Mouse (Mus musculus) limb, embryonic 12.5 days (tissue): ENCODE results near the gene Myo1h. TPM values are rescaled to one million over a fixed set of nuclear protein-coding genes. Genes with fewer than 3 reads are reported as not detected.

Source experiments
- ATAC-seq: fragments of 200-750 bp; cut with Nextera tagmentation; 2 replicates; pipeline ENCODE4 v1.8.0; 2017; ENCODE audit warnings: low read depth, moderate TSS enrichment; ENCODE audit not compliant: insufficient number of reproducible peaks, insufficient read depth, low FRiP score, low TSS enrichment
- H3K27ac ChIP-seq: fragments of 300-500 bp; sonication (generic); 2 replicates; pipeline ENCODE4 v1.5.1; 2016; ENCODE audit warnings: mild to moderate bottlenecking, moderate library complexity
- H3K27me3 ChIP-seq: fragments of 300-500 bp; sonication (generic); 2 replicates; pipeline ENCODE4 v1.6.1; 2016; ENCODE audit warnings: mild to moderate bottlenecking, moderate library complexity
- H3K36me3 ChIP-seq: fragments of 300-500 bp; sonication (generic); 2 replicates; pipeline ENCODE4 v1.6.1; 2016; ENCODE audit warnings: mild to moderate bottlenecking, moderate library complexity
- H3K4me1 ChIP-seq: fragments of 300-500 bp; sonication (generic); replicated peaks from 2 replicates; pipeline ENCODE4 v1.6.1; 2016
- H3K4me2 ChIP-seq: fragments of 300-500 bp; sonication (generic); 2 replicates; pipeline ENCODE4 v1.6.1; 2016; ENCODE audit warnings: mild to moderate bottlenecking, moderate library complexity
- H3K4me3 ChIP-seq: fragments of 300-500 bp; sonication (generic); replicated peaks from 2 replicates; pipeline ENCODE4 v1.5.1; 2016; ENCODE audit warnings: mild to moderate bottlenecking
- H3K9ac ChIP-seq: fragments of 300-500 bp; sonication (generic); replicated peaks from 2 replicates; pipeline ENCODE4 v1.6.1; 2016; ENCODE audit warnings: mild to moderate bottlenecking, moderate library complexity
- H3K9me3 ChIP-seq: fragments of 300-500 bp; sonication (generic); 2 replicates; pipeline ENCODE4 v1.6.1; 2016; ENCODE audit warnings: mild to moderate bottlenecking, moderate library complexity
- WGBS: fragments of 180-500 bp; shearing (Covaris S2); methylation state at CpG from one replicate; pipeline ENCODE4 v1.1.7; 2016; 5-methylcytosine and 5-hydroxymethylcytosine counted together
- microRNA-seq: library from miRNA; unstranded; fragments of <30 nt; microRNA quantifications from one replicate; pipeline ENCODE4, GENCODE M21; 2017
- polyA plus RNA-seq: library from polyadenylated mRNA; unstranded; fragments of >200 nt; fragmentation: Nextera tagmentation; extraction: Ambion mirVana; gene quantifications from 2 replicates; pipeline ENCODE4 v1.2.1, GENCODE M21; 2016

Myo1h gene
- polyA plus RNA-seq, 1 experiment from 2014 or later: 0.99 TPM

DNA sequence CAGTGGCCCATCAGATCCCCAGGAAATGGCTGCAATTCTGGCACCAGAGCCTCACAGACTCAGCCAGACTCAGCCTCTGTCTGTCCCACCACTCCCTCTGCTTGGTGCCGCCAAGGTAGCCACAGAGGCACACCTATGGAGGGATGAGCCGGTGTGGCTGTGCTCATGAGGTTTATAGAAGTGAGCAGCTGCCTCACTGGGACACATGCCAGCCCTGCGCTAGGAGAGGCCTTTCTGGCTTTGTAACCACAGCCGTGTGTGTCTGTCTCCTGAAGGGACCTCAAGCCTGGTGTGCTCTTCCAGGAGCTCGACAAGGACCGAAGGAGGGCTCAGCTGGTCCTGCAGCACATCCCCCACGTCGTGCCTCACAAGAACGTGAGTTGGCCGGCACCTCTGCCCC is 118.3 kb downstream of the Myo1h start:
- WGBS: 88% methylated on average over 10 of the region's 10 CpGs
- peaks cover 100% of the 10 kb centered on the region for H3K36me3 ChIP-seq
- no peak for ATAC-seq

GRCm38 (mm10) chr5:114407810-114408209 is 118.8 kb downstream of the Myo1h start:
- Histone ChIP-seq H3K4me1 (no peaks in the 10 kb centered on the region), H3K27me3 (no peaks in the 10 kb centered on the region), H3K4me2 (no peak overlapping the region), H3K9me3 (no peaks in the 10 kb centered on the region), H3K36me3 (peaks cover 100% of the 10 kb centered on the region), H3K27ac (no peak overlapping the region), H3K4me3 (no peak overlapping the region), H3K9ac (no peak overlapping the region)
- ATAC-seq: no peak
- WGBS: 93% methylated on average over 9 of the region's 9 CpGs

More for the DNA sequence above, 118.3 kb downstream of the Myo1h start:
- Histone ChIP-seq H3K4me3 (no peak overlapping the region), H3K27ac (no peak overlapping the region), H3K4me2 (no peak overlapping the region), H3K9ac (no peak overlapping the region), H3K27me3 (no peaks in the 10 kb centered on the region), H3K9me3 (no peaks in the 10 kb centered on the region), H3K4me1 (no peaks in the 10 kb centered on the region)

DNA sequence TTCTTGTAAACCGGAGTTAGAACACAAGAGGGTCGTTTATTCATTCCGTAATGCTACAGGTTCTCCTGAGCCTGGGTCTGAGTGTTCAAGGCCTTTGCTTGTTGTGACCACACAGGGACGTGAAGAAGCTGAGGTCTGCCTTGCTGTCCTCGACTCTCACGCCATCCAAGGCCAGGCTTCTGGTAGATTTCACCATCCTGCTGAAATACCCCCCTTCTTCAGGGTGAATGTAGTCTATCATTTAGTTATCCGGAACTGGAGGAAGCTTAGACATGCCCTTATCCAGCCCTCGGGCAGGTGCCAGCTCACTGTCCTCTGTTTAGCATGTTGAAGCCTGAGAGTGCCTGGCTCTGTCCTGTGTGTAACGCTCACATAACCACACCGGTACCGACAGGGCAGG is 119.9 kb downstream of the Myo1h start:
- WGBS: 92% methylated on average over 11 of the region's 11 CpGs
- Histone ChIP-seq H3K4me2 (no peak overlapping the region), H3K27me3 (no peaks in the 10 kb centered on the region), H3K4me3 (no peak overlapping the region), H3K9ac (no peak overlapping the region), H3K4me1 (no peaks in the 10 kb centered on the region), H3K9me3 (no peaks in the 10 kb centered on the region), H3K36me3 (peaks cover 100% of the 10 kb centered on the region), H3K27ac (no peak overlapping the region)
- ATAC-seq: no peak

DNA sequence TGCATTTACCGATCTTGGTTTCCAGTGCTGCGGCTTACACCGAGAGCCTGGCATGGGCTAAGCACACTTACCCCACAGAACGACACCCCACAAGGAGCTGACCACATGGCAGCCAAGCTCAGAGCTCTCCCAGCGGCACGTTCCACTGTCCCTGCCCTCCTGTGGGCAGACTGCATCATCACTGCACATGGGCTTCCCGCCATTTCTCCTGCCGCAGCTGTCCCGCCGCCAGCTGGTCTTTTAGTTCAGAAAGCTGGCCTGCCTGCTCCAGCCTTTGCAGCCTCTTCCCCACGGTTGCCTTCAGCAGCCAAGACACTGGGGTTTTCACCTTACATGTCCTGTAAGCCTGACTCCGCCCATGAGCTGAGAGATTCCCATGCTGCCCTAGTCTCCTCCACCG is 121.5 kb downstream of the Myo1h start:
- no peak overlapping the region for H3K4me2 ChIP-seq
- WGBS: 87% methylated on average over 13 of the region's 13 CpGs
- peaks cover 100% of the 10 kb centered on the region for H3K36me3 ChIP-seq
- no peaks in the 10 kb centered on the region for H3K27me3 ChIP-seq
- no peaks in the 10 kb centered on the region for H3K9me3 ChIP-seq
- H3K4me1 ChIP-seq: no peaks in the 10 kb centered on the region
- no peak for ATAC-seq
- H3K4me3 ChIP-seq: no peak overlapping the region
- no peak overlapping the region for H3K9ac ChIP-seq
- no peak overlapping the region for H3K27ac ChIP-seq

- Histone ChIP-seq H3K36me3 (peaks cover 100% of the 10 kb centered on the region), H3K4me3 (no peak overlapping the region), H3K9ac (no peak overlapping the region), H3K27ac (no peak overlapping the region), H3K4me1 (no peaks in the 10 kb centered on the region), H3K27me3 (no peaks in the 10 kb centered on the region), H3K4me2 (no peak overlapping the region), H3K9me3 (no peaks in the 10 kb centered on the region)
- WGBS: 65% methylated on average over 23 of the region's 23 CpGs
- ATAC-seq: no peak
Measured at GRCm38 (mm10) chr5:114412361-114412998, 123.5 kb downstream of the Myo1h start.

DNA sequence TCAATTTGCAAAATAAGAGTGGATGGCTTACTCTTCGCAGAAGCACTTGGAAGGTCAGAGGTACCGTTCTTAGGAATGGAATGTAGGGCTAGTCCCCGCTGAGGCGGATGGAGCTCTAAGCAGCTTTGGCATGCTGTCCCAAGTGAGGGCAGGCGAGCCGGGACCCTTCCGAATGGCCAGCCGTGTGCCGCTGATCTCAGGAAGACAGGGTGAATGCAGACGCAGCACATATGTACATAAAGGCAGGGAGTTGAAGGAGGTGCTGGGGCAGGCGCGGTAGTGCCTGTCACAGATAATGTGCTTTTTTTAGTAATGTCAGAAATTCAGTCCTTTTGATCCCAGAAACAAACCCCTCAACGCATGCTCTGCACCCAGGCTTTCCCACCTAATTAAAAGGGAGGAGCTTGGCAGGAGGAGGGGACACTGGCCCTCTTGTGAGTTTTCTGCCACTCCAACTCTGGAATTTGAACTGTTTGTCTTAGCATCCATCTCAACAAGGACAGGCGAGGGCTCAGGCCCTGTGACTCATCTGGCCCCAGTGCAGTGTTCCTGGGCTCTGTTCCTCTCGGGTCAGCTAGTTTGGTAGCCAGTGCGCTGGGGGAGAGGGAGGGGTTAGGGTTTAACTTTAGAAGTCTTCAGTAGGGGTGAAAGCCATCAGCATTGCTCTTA is 124.2 kb downstream of the Myo1h start:
- Histone ChIP-seq H3K9ac (no peak overlapping the region), H3K9me3 (no peaks in the 10 kb centered on the region), H3K36me3 (peaks cover 100% of the 10 kb centered on the region), H3K27ac (no peak overlapping the region), H3K27me3 (no peaks in the 10 kb centered on the region), H3K4me2 (no peak overlapping the region), H3K4me3 (no peak overlapping the region), H3K4me1 (no peaks in the 10 kb centered on the region)
- no peak for ATAC-seq
- 76% methylated on average over 16 of the region's 16 CpGs for WGBS

Small RNAs within 50 kb of the gene (microRNA-seq; reads per million reads assigned to microRNA genes)
- not detected for gene Mir7027

Other genes starting within 250 kb of the Myo1h start
- gene Usp30, start 223.7 kb upstream of the Myo1h start, polyA plus RNA-seq: 14.0 and 15.5 TPM in 2 replicates
- gene Svop, start 197.6 kb upstream of the Myo1h start, polyA plus RNA-seq: 0.08 TPM in 1 of 2 replicates, not detected in the other
- gene Alkbh2, start 160.9 kb upstream of the Myo1h start, polyA plus RNA-seq: 13.8 and 16.1 TPM in 2 replicates
- 61.7 and 63.0 TPM in 2 replicates for gene Ung, start 158.8 kb upstream of the Myo1h start, polyA plus RNA-seq
- gene Acacb, start 142.6 kb upstream of the Myo1h start, polyA plus RNA-seq: 4.7 TPM in 2 replicates
- gene Foxn4, start 15.4 kb upstream of the Myo1h start, polyA plus RNA-seq: not detected in 2 replicates
- gene Kctd10, start 91.3 kb downstream of the Myo1h start, polyA plus RNA-seq: 84.0 and 86.7 TPM in 2 replicates
- gene Ube3b, start 91.4 kb downstream of the Myo1h start, polyA plus RNA-seq: 49.2 and 55.0 TPM in 2 replicates
- gene Mmab, start 154.9 kb downstream of the Myo1h start, polyA plus RNA-seq: 36.0 and 39.9 TPM in 2 replicates
- gene Mvk, start 155.1 kb downstream of the Myo1h start, polyA plus RNA-seq: 37.5 and 40.1 TPM in 2 replicates